Mouse (Mus musculus) adrenal gland, adult (tissue): ENCODE measurements around the gene Dbr1.

Experiments used
- DNase-seq, 2 experiments: peaks; one replicate each; pipeline ENCODE4 v3.0.0; 2022 to 2023; ENCODE audit warnings: low spot score in 1 of 2; ENCODE audit not compliant: inconsistent age in 2 of 2

The Dbr1 gene

DNA sequence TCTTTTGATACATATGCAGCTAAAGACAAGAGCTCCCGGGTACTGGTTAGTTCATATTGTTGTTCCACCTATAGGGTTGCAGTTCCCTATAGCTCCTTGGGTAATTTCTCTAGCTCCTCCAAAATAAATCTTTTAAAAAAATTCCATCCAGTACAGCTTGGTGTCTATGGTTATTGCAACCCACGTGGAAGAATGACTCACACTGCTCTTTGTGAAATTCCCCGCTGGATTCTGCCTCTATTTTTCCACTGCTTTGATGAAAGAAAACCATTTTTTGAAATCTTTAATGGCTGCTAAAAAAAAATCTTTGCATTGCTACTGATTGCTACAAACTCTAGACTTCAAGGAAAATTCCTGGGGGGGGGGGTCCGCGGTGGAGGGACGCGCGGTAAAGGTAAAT, 44.1 kb downstream of the Dbr1 start:
- DNase-seq = no peak

DNA sequence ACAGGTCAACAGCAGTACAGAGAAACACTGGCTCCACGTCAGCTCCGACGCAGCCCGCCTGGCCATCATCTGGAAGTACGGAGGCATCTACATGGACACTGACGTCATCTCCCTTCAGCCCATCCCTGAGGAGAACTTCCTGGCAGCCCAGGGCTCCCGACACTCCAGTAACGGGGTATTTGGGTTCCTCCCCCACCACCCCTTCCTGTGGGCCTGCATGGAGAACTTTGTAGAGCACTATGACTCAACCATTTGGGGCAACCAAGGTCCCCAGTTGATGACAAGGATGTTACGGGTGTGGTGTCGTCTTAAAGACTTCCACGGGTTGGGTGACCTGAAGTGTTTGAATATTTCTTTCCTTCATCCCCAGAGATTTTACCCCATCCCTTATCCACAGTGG, 44.6 kb downstream of the Dbr1 start:
- no peak for DNase-seq

DNA sequence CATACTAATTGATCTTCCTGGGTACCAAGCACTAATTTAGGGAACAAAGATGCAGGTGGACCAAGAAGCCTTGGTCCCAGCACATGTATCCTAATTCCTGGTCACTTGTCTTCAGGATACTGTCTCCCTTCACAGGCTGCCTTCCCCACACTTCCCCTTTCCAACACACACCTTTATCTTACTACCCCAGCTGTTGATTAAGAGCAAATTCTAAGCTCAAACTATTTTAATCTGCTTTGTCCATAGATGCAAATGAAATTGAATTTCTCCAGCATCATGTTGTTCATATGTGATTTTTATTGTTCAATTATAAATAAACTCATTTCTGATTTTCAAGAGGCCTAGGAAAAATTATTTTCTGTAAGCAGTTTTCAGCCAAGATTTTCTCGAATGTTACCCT, 46.4 kb downstream of the Dbr1 start:
- no peak for DNase-seq

DNA sequence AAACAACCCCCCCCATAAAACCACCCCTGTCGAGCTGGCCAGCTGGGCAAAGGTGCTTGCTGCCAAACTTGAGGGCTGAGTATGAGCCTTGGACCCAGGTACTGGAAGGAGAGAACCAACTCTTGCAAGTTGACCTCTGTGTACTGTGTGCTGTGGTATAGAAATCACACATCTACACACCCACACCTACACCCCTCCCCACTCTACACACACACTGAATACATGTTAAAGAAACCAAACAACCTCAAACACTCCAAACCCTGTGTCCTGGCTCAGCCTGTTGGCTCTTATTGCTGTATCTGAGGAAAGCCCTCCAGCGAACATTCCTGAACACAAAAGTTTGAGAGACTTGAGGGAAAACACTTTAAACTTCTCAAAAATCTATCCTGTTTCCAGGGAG, 47.4 kb downstream of the Dbr1 start:
- DNase-seq = no peak

DNA sequence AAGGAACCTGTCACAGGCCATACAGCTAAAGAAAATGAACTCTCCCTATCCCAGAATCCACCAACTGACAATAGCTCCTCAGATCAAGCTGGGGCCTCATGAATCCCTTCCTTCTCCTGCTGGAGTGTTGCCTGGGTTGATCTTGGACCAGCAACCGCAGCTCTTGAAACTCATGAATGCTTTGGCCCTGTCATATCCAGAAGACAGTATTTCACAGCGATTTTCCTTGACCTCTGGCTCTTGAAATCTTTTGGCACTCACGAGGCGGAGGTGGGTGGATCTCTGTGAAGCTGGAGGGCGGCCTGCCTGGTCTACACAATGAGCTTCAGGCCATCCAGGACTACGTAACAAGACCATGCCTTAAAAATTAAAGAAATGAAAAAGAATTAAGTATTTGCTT, 48.5 kb downstream of the Dbr1 start:
- DNase-seq = peak; percentile 35 to 86

DNA sequence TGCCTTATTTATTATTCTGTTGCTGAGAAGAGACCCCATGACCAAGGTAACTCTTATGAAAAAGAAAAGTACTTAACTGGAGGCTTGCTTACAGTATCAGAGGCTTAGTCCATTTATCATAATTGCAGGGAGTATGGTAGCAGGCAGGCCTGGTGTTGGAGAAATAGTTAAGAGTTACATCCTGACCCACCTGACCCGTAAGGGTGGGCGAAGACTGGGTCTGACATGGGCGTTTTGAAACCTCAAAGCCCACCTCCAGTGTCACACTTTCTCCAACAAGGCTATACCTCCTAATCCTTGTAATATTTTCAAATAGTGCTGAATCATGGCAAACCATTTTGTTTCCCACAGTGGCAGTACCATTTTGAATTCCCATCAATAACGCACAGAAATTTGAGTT, 53.0 kb downstream of the Dbr1 start:
- no peak for DNase-seq

DNA sequence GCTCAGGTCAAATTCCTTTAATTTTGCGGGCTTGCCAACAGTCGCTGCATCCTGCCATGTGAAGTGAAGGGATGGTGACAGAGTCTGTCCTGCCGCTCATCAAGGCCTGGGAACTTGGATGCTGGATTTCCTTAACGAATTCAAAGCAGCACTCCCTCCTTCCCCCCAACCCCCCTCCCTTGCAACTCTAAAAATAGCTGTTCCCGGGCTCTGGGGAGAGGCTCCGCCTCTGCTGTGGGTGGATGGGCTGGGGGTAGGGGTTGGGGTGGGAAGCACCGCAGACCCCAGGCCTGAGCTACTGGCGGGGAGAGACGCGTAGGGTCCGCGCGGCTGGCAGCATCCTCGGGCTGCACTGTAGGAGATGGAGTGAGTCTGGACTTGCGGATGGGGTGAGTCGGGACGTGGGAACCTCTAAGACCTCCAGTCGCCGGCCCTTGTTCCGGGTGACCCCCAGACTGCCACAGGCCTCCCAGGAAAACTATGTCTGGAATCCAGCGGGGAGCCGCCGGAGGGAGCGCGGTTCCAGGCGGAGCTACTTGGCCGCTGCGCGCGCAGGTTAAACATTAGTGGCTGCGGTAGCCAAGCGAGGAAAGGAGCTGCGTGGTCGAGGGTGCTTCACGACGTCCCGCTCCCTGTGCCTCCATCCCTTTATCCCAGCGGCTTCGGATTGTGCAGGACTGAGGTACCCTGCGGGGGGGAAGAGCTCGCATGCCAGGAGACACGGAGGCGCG, 53.8 kb downstream of the Dbr1 start, which contains the start of gene Dzip1l:
Gene Dzip1l, plus strand, starts transcription at position 216 of the 731 bp plus-strand sequence.
- DNase-seq = peak; percentile 60 to 86

DNA sequence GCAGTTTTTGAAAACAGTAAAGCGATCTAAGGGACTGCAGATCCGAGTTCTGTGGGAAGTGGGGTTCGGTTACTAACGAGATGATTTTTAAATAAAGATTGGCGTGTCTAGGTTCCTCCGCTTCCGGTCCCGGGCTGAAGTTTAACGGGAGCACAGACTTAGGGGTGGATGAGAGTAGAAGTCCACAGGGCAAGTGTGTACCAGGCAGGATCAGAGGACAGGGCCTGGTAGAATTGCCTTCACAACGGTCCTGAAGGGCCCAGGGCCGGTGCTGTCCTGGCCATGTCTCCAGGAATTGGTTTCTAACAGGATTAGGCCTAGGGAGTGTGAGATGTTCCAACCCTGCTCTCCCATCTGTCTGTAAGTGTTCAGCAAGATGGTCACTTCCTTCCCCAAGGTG, 54.5 kb downstream of the Dbr1 start:
- DNase-seq = peak in 1 of 2 experiments; percentile 73

DNA sequence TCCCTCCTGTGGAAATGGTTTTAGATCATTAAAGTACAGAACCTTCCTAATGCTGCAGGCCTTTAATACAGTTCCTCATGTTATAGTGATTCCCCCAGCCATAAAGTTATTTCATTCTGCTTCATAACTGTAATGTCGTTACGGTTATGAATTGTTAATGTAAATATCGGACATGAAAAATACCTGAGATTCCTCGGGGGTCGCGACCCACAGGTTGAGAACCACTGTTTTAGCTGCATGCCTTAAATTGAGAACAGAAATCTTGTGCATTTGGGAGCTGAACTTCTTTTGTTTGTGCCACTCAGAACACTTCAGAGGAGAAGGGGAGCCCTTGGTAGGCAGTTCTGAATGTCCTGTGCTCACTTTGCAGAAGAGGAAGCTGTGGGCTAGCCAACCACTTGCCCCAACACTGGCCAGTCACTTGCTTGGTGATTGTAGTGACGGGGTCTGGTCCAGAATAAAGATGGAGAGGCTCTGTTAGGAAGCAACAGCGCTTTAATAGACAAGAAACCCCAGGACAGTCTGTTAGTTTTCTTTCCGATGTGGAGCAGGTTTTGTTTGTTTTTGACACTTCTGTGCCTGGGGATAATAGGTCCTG, 55.0 kb downstream of the Dbr1 start:
- no peak for DNase-seq

DNA sequence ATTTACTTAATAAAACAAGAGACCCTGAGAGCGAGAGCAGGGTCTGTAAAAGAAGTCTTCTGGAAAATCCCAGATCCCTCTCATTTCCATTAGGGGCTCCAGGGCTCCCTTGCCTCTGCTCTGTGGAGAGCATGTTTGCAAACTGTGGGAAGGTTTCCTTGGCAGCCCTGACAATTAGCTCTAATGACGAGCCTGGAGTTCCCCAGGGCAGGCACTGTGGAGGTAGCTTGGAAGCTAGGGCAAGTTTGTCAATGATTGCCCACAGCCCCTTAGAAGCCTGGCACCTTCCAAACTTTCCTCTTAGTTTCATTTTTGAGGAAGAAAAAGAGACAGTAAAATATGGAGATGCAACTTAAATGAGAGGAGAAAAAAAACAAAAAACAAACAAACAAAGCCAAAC, 56.2 kb downstream of the Dbr1 start:
- DNase-seq = no peak

DNA sequence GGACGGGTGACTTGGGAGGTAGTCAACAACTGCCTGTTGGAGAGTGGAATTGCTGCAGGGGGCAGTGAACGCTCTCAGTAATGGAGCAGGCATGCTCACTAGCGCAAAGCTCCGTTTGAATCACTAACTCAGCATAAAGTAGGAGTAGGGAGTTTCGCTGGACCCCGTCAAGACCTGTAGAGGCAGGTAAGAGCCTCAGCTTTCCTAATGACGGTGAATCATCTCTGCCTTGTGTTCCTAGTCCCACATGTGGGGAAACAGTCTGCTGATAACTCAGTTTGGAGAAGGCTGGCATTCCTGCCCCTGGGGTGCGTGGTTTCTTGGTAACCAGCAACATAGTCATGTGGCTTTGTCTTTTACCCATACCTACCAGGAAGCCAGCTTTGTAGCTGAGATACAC, 56.7 kb downstream of the Dbr1 start:
- DNase-seq = peak in 1 of 2 experiments; percentile 31
